In genomic region chr2:5894296-5894695, GRCm38 (mm10) we compare ENCODE assay signal across 8 mouse cellular contexts. TPM values are rescaled to one million over a fixed set of nuclear protein-coding genes. Genes with fewer than 3 reads are reported as not detected.
DNase-seq lines count a peak whose midpoint lies in the region; ATAC-seq lines count a peak whose summit lies in the region.
"Had no signal": no experiment of that assay in that cellular context is flagged by ENCODE, and none has a peak within 500 bp of the region (broad histone marks: within the 10 kb centered on the region; RNA-seq: fewer than 3 reads in every experiment).

No protein-coding gene starts in this region.

- H3K9ac ChIP-seq in embryonic facial prominence, embryonic 13.5 days = peak overlapping the region; percentile 91
- peak overlapping the region; percentile 92 for H3K9ac ChIP-seq in intestine, embryonic 14.5 days (ENCODE audit: low read length)

- peak overlapping the region; percentile 97 for H3K4me3 ChIP-seq in megakaryocyte, embryonic 14.5 days (replicated peaks)
- peak overlapping the region; percentile 74 for H3K4me3 ChIP-seq in embryonic facial prominence, embryonic 13.5 days
- H3K4me3 ChIP-seq in intestine, embryonic 14.5 days (ENCODE audit: low read depth, low read length) = peak overlapping the region; percentile 92

- peak overlapping the region; percentile 67 for H3K4me2 ChIP-seq in embryonic facial prominence, embryonic 13.5 days
- H3K4me2 ChIP-seq in intestine, embryonic 14.5 days (ENCODE audit: low read length) = peak overlapping the region; percentile 72

- no peaks in the 10 kb centered on the region for H3K9me3 ChIP-seq in megakaryocyte, embryonic 14.5 days
- H3K9me3 ChIP-seq in embryonic facial prominence, embryonic 13.5 days = no peaks in the 10 kb centered on the region
- no peaks in the 10 kb centered on the region for H3K9me3 ChIP-seq in intestine, embryonic 14.5 days (ENCODE audit: control insufficient read depth, low read length)

- peaks cover 23% of the 10 kb centered on the region for H3K4me1 ChIP-seq in megakaryocyte, embryonic 14.5 days
- H3K4me1 ChIP-seq in embryonic facial prominence, embryonic 13.5 days = peaks cover 11% of the 10 kb centered on the region; the same call in 1 of the 2 replicates
- H3K4me1 ChIP-seq in intestine, embryonic 14.5 days (replicated peaks; ENCODE audit: control insufficient read depth, insufficient read depth, low read length) = peaks cover 9% of the 10 kb centered on the region; the same call in 1 of the 2 replicates

- no peak for ATAC-seq in megakaryocyte, adult 5-6 weeks (ENCODE audit: poor library complexity, severe bottlenecking)
- ATAC-seq in embryonic facial prominence, embryonic 13.5 days (ENCODE audit: insufficient number of reproducible peaks, insufficient read depth, low FRiP score, low TSS enrichment, low read depth) = no peak
- no peak for ATAC-seq in intestine, embryonic 14.5 days (replicated peaks; ENCODE audit: low FRiP score, low TSS enrichment, low read depth)

- H3K27ac ChIP-seq in embryonic facial prominence, embryonic 13.5 days = 0 out of 2 replicates have a peak overlapping the region, but pooled peaks have one; percentile 80
- no peak overlapping the region; the same call in 1 of the 2 replicates for H3K27ac ChIP-seq in intestine, embryonic 14.5 days (ENCODE audit: low read depth)

- DNase-seq in intestine, embryonic 14.5 days (ENCODE audit: low spot score) = peak; percentile 62
- peak; percentile 19 for DNase-seq in naive thymus-derived CD4-positive, alpha-beta T cell, adult 2 months (ENCODE audit: low read depth)
- no peak for DNase-seq in ovary, postnatal 36 days (ENCODE audit: low spot score)
- DNase-seq in spleen, postnatal 36 days (ENCODE audit: low spot score in 2 of 2) = no peak

- peaks cover 28% of the 10 kb centered on the region for H3K36me3 ChIP-seq in megakaryocyte, embryonic 14.5 days (replicated peaks; ENCODE audit: low read length)
- H3K36me3 ChIP-seq in embryonic facial prominence, embryonic 13.5 days = peaks cover 35% of the 10 kb centered on the region
- H3K36me3 ChIP-seq in intestine, embryonic 14.5 days (ENCODE audit: control insufficient read depth, insufficient read depth, low read length) = peaks cover 29% of the 10 kb centered on the region

- peaks cover 3% of the 10 kb centered on the region for H3K27me3 ChIP-seq in megakaryocyte, embryonic 14.5 days (replicated peaks)
- H3K27me3 ChIP-seq in embryonic facial prominence, embryonic 13.5 days = no peaks in the 10 kb centered on the region
- H3K27me3 ChIP-seq in intestine, embryonic 14.5 days (replicated peaks; ENCODE audit: control insufficient read depth, insufficient read depth, low read length) = no peaks in the 10 kb centered on the region

- 36% methylated on average over 11 of the region's 11 CpGs for WGBS in embryonic facial prominence, embryonic 13.5 days
- WGBS in intestine, embryonic 14.5 days = 27% methylated on average over 11 of the region's 11 CpGs

RNA-seq across cellular contexts. Expression of gene Sec61a2, which starts 0.9 kb away (rescaled TPM):
- 0.56 TPM in 1 of 2 replicates, not detected in the other for polyA plus RNA-seq in megakaryocyte, embryonic 14.5 days (2012; ENCODE audit: insufficient read depth, low replicate concordance)
- 11.6 and 12.5 TPM in 2 replicates for total RNA-seq in megakaryocyte, adult 5-6 weeks (2015)
- 4.0 and 5.7 TPM in 2 replicates for total RNA-seq in megakaryocyte, adult 5-6 weeks (2017)
- polyA plus RNA-seq in embryonic facial prominence, embryonic 13.5 days (2015; fragmentation: Nextera tagmentation; extraction: Ambion mirVana) = 119 TPM in 2 replicates
- 77.9 and 87.3 TPM in 2 replicates for polyA plus RNA-seq in intestine, embryonic 14.5 days (2014; fragmentation: Nextera tagmentation; extraction: Ambion mirVana)

RNA-seq across cellular contexts. Expression of gene Gm13199, which starts 31.6 kb away (rescaled TPM):
- polyA plus RNA-seq in megakaryocyte, embryonic 14.5 days (2012; ENCODE audit: insufficient read depth, low replicate concordance) = not detected in 2 replicates
- total RNA-seq in megakaryocyte, adult 5-6 weeks (2015) = 0.51 TPM in 1 of 2 replicates, not detected in the other
- not detected in 2 replicates for total RNA-seq in megakaryocyte, adult 5-6 weeks (2017)
- polyA plus RNA-seq in embryonic facial prominence, embryonic 13.5 days (2015; fragmentation: Nextera tagmentation; extraction: Ambion mirVana) = 1.5 and 1.6 TPM in 2 replicates
- 1.3 TPM in 2 replicates for polyA plus RNA-seq in intestine, embryonic 14.5 days (2014; fragmentation: Nextera tagmentation; extraction: Ambion mirVana)
- total RNA-seq: heart, adult 18-20 months had no signal

RNA-seq across cellular contexts. Expression of gene Dhtkd1, which starts 48.3 kb away (rescaled TPM):
- not detected in 2 replicates for polyA plus RNA-seq in megakaryocyte, embryonic 14.5 days (2012; ENCODE audit: insufficient read depth, low replicate concordance)
- total RNA-seq in megakaryocyte, adult 5-6 weeks (2015) = 2.0 TPM in 1 of 2 replicates, not detected in the other
- total RNA-seq in megakaryocyte, adult 5-6 weeks (2017) = 0.24 TPM in 1 of 2 replicates, not detected in the other
- polyA plus RNA-seq in embryonic facial prominence, embryonic 13.5 days (2015; fragmentation: Nextera tagmentation; extraction: Ambion mirVana) = 7.0 and 7.2 TPM in 2 replicates
- polyA plus RNA-seq in intestine, embryonic 14.5 days (2014; fragmentation: Nextera tagmentation; extraction: Ambion mirVana) = 3.6 and 4.7 TPM in 2 replicates

RNA-seq across cellular contexts. Expression of gene Cdc123, which starts 49.3 kb away (rescaled TPM):
- polyA plus RNA-seq in megakaryocyte, embryonic 14.5 days (2012; ENCODE audit: insufficient read depth, low replicate concordance) = 25.9 and 129 TPM in 2 replicates
- 91.2 and 110 TPM in 2 replicates for total RNA-seq in megakaryocyte, adult 5-6 weeks (2015)
- total RNA-seq in megakaryocyte, adult 5-6 weeks (2017) = 80.7 and 85.0 TPM in 2 replicates
- 351 and 402 TPM in 2 replicates for polyA plus RNA-seq in embryonic facial prominence, embryonic 13.5 days (2015; fragmentation: Nextera tagmentation; extraction: Ambion mirVana)
- polyA plus RNA-seq in intestine, embryonic 14.5 days (2014; fragmentation: Nextera tagmentation; extraction: Ambion mirVana) = 267 TPM in 2 replicates

RNA-seq across cellular contexts. Expression of gene Nudt5, which starts 49.5 kb away (rescaled TPM):
- polyA plus RNA-seq in megakaryocyte, embryonic 14.5 days (2012; ENCODE audit: insufficient read depth, low replicate concordance) = 1.5 and 16.9 TPM in 2 replicates
- 29.2 and 33.5 TPM in 2 replicates for total RNA-seq in megakaryocyte, adult 5-6 weeks (2015)
- 25.1 and 31.2 TPM in 2 replicates for total RNA-seq in megakaryocyte, adult 5-6 weeks (2017)
- 78.0 and 83.0 TPM in 2 replicates for polyA plus RNA-seq in embryonic facial prominence, embryonic 13.5 days (2015; fragmentation: Nextera tagmentation; extraction: Ambion mirVana)
- polyA plus RNA-seq in intestine, embryonic 14.5 days (2014; fragmentation: Nextera tagmentation; extraction: Ambion mirVana) = 70.1 and 72.7 TPM in 2 replicates

Comparison
In these comparisons a context has a peak if more than half of its experiments do, and no peak if none do; other contexts are left out.
1. DNase-seq: peak in intestine, embryonic 14.5 days (single experiment) and naive thymus-derived CD4-positive, alpha-beta T cell, adult 2 months (single experiment); none in ovary, postnatal 36 days (single experiment) and spleen, postnatal 36 days (0 of 2).
2. RNA of gene Sec61a2, which starts 0.9 kb away (polyA plus RNA-seq): 119 TPM in embryonic facial prominence, embryonic 13.5 days and 77.9 to 87.3 TPM in intestine, embryonic 14.5 days; 0.56 TPM in megakaryocyte, embryonic 14.5 days; every median in the first group is over 10 times any median in the second.
3. Peak in every context shown above with its lines, with median percentiles within 50 percentile points of each other: H3K4me3 ChIP-seq.